Mouse (Mus musculus): ENCODE results near the gene Prdm11. TPM values are rescaled to one million over a fixed set of nuclear protein-coding genes. Genes with fewer than 3 reads are reported as not detected.

Prdm11 gene
- polyA plus RNA-seq, 1 experiment from 2014 or later, result 2.3 TPM

- no peak for ATAC-seq
- H3K4me2 ChIP-seq (ENCODE audit: low read length), result no peak overlapping the region
- H3K4me1 ChIP-seq (ENCODE audit: control insufficient read depth, insufficient read depth, low read depth, low read length), result peaks cover 8% of the 10 kb centered on the region; the same call in 1 of the 2 replicates
- WGBS, result 94% methylated on average over 3 of the region's 3 CpGs
- H3K36me3 ChIP-seq (ENCODE audit: control insufficient read depth, insufficient read depth, low read length), result no peaks in the 10 kb centered on the region
- no peaks in the 10 kb centered on the region for H3K27me3 ChIP-seq (replicated peaks; ENCODE audit: control insufficient read depth, insufficient read depth, low read length)
- H3K27ac ChIP-seq (ENCODE audit: low read depth, low read length), result no peak overlapping the region
- H3K4me3 ChIP-seq (ENCODE audit: low read length), result no peak overlapping the region
- no peaks in the 10 kb centered on the region for H3K9me3 ChIP-seq (ENCODE audit: control insufficient read depth, low read length)
- no peak overlapping the region for H3K9ac ChIP-seq (ENCODE audit: low read depth, low read length)
These were observed 21.5 kb downstream of the Prdm11 start for GRCm38 (mm10) chr2:93024431-93024830.

- Histone ChIP-seq H3K9me3 (ENCODE audit: control insufficient read depth, low read length) (no peaks in the 10 kb centered on the region), H3K4me3 (ENCODE audit: low read length) (no peak overlapping the region), H3K36me3 (ENCODE audit: control insufficient read depth, insufficient read depth, low read length) (no peaks in the 10 kb centered on the region), H3K9ac (ENCODE audit: low read depth, low read length) (no peak overlapping the region), H3K4me1 (ENCODE audit: control insufficient read depth, insufficient read depth, low read depth, low read length) (peaks cover 21% of the 10 kb centered on the region), H3K27ac (ENCODE audit: low read depth, low read length) (no peak overlapping the region), H3K27me3 (replicated peaks; ENCODE audit: control insufficient read depth, insufficient read depth, low read length) (no peaks in the 10 kb centered on the region), H3K4me2 (ENCODE audit: low read length) (no peak overlapping the region)
- ATAC-seq, result peak; percentile 43
- 59% methylated on average over 5 of the region's 5 CpGs for WGBS
These were observed 27.1 kb downstream of the Prdm11 start for GRCm38 (mm10) chr2:93018854-93019253.

GRCm38 (mm10) chr2:93017151-93017550 is 28.8 kb downstream of the Prdm11 start:
- H3K9me3 ChIP-seq (ENCODE audit: control insufficient read depth, low read length), result no peaks in the 10 kb centered on the region
- H3K27me3 ChIP-seq (replicated peaks; ENCODE audit: control insufficient read depth, insufficient read depth, low read length), result no peaks in the 10 kb centered on the region
- H3K4me1 ChIP-seq (ENCODE audit: control insufficient read depth, insufficient read depth, low read depth, low read length), result peaks cover 21% of the 10 kb centered on the region
- no peak overlapping the region for H3K27ac ChIP-seq (ENCODE audit: low read depth, low read length)
- no peak for ATAC-seq
- H3K4me3 ChIP-seq (ENCODE audit: low read length), result no peak overlapping the region
- no peak overlapping the region for H3K9ac ChIP-seq (ENCODE audit: low read depth, low read length)
- WGBS, result 88% methylated on average over 8 of the region's 8 CpGs
- no peaks in the 10 kb centered on the region for H3K36me3 ChIP-seq (ENCODE audit: control insufficient read depth, insufficient read depth, low read length)
- H3K4me2 ChIP-seq (ENCODE audit: low read length), result no peak overlapping the region

- WGBS, result 2% methylated on average over 32 of the region's 40 CpGs
- peaks cover 21% of the 10 kb centered on the region for H3K4me1 ChIP-seq (ENCODE audit: control insufficient read depth, insufficient read depth, low read depth, low read length)
- H3K4me2 ChIP-seq (ENCODE audit: low read length), result peak overlapping the region; percentile 98
- peak overlapping the region; percentile 78 for H3K27ac ChIP-seq (ENCODE audit: low read depth, low read length)
- peak overlapping the region; percentile 66 for H3K4me3 ChIP-seq (ENCODE audit: low read length)
- no peaks in the 10 kb centered on the region for H3K36me3 ChIP-seq (ENCODE audit: control insufficient read depth, insufficient read depth, low read length)
- peak; percentile 18; the same call in 1 of the 2 replicates for ATAC-seq
- no peaks in the 10 kb centered on the region for H3K27me3 ChIP-seq (replicated peaks; ENCODE audit: control insufficient read depth, insufficient read depth, low read length)
- no peaks in the 10 kb centered on the region for H3K9me3 ChIP-seq (ENCODE audit: control insufficient read depth, low read length)
- H3K9ac ChIP-seq (ENCODE audit: low read depth, low read length), result peak overlapping the region; percentile 83
These were observed 30.9 kb downstream of the Prdm11 start for GRCm38 (mm10) chr2:93015041-93015440.

- Histone ChIP-seq H3K9me3 (ENCODE audit: control insufficient read depth, low read length) (no peaks in the 10 kb centered on the region), H3K27ac (ENCODE audit: low read depth, low read length) (peak overlapping the region; percentile 78), H3K4me1 (ENCODE audit: control insufficient read depth, insufficient read depth, low read depth, low read length) (peaks cover 21% of the 10 kb centered on the region), H3K9ac (ENCODE audit: low read depth, low read length) (peak overlapping the region; percentile 83), H3K27me3 (replicated peaks; ENCODE audit: control insufficient read depth, insufficient read depth, low read length) (no peaks in the 10 kb centered on the region), H3K36me3 (ENCODE audit: control insufficient read depth, insufficient read depth, low read length) (no peaks in the 10 kb centered on the region; the same call in 1 of the 2 replicates), H3K4me2 (ENCODE audit: low read length) (peak overlapping the region; percentile 98), H3K4me3 (ENCODE audit: low read length) (peak overlapping the region; percentile 66)
- ATAC-seq, result peak; percentile 73
- 2% methylated on average over 43 of the region's 50 CpGs for WGBS
These were observed 31.7 kb downstream of the Prdm11 start for GRCm38 (mm10) chr2:93014093-93014937.

GRCm38 (mm10) chr2:93013415-93014092 is 32.4 kb downstream of the Prdm11 start:
- 60% methylated on average over 8 of the region's 8 CpGs for WGBS
- peaks cover 15% of the 10 kb centered on the region for H3K4me1 ChIP-seq (ENCODE audit: control insufficient read depth, insufficient read depth, low read depth, low read length)
- no peak overlapping the region for H3K9ac ChIP-seq (ENCODE audit: low read depth, low read length)
- H3K4me3 ChIP-seq (ENCODE audit: low read length), result no peak overlapping the region
- ATAC-seq, result peak; percentile 28
- no peaks in the 10 kb centered on the region for H3K27me3 ChIP-seq (replicated peaks; ENCODE audit: control insufficient read depth, insufficient read depth, low read length)
- H3K4me2 ChIP-seq (ENCODE audit: low read length), result no peak overlapping the region
- H3K36me3 ChIP-seq (ENCODE audit: control insufficient read depth, insufficient read depth, low read length), result no peaks in the 10 kb centered on the region; the same call in 1 of the 2 replicates
- no peaks in the 10 kb centered on the region for H3K9me3 ChIP-seq (ENCODE audit: control insufficient read depth, low read length)
- H3K27ac ChIP-seq (ENCODE audit: low read depth, low read length), result peak overlapping the region; percentile 78; the same call in 1 of the 2 replicates

- Histone ChIP-seq H3K9ac (ENCODE audit: low read depth, low read length) (no peak overlapping the region), H3K9me3 (ENCODE audit: control insufficient read depth, low read length) (no peaks in the 10 kb centered on the region), H3K27ac (ENCODE audit: low read depth, low read length) (no peak overlapping the region), H3K36me3 (ENCODE audit: control insufficient read depth, insufficient read depth, low read length) (no peaks in the 10 kb centered on the region; the same call in 1 of the 2 replicates), H3K4me2 (ENCODE audit: low read length) (no peak overlapping the region), H3K4me1 (ENCODE audit: control insufficient read depth, insufficient read depth, low read depth, low read length) (peaks cover 14% of the 10 kb centered on the region), H3K27me3 (replicated peaks; ENCODE audit: control insufficient read depth, insufficient read depth, low read length) (no peaks in the 10 kb centered on the region), H3K4me3 (ENCODE audit: low read length) (no peak overlapping the region)
- 92% methylated on average over 3 of the region's 3 CpGs for WGBS
- ATAC-seq, result no peak
These were observed 33.0 kb downstream of the Prdm11 start for GRCm38 (mm10) chr2:93012976-93013375.

GRCm38 (mm10) chr2:93011933-93012332 is 34.0 kb downstream of the Prdm11 start:
- Histone ChIP-seq H3K36me3 (ENCODE audit: control insufficient read depth, insufficient read depth, low read length) (no peaks in the 10 kb centered on the region; the same call in 1 of the 2 replicates), H3K9ac (ENCODE audit: low read depth, low read length) (no peak overlapping the region), H3K4me1 (ENCODE audit: control insufficient read depth, insufficient read depth, low read depth, low read length) (peaks cover 14% of the 10 kb centered on the region), H3K27me3 (replicated peaks; ENCODE audit: control insufficient read depth, insufficient read depth, low read length) (no peaks in the 10 kb centered on the region), H3K4me3 (ENCODE audit: low read length) (no peak overlapping the region), H3K4me2 (ENCODE audit: low read length) (no peak overlapping the region), H3K9me3 (ENCODE audit: control insufficient read depth, low read length) (no peaks in the 10 kb centered on the region), H3K27ac (ENCODE audit: low read depth, low read length) (no peak overlapping the region)
- WGBS, result 89% methylated on average over 9 of the region's 9 CpGs
- no peak for ATAC-seq

- no peaks in the 10 kb centered on the region for H3K9me3 ChIP-seq (ENCODE audit: control insufficient read depth, low read length)
- H3K4me1 ChIP-seq (ENCODE audit: control insufficient read depth, insufficient read depth, low read depth, low read length), result peaks cover 14% of the 10 kb centered on the region
- no peak overlapping the region for H3K4me2 ChIP-seq (ENCODE audit: low read length)
- 98% methylated on average over 5 of the region's 5 CpGs for WGBS
- no peak overlapping the region for H3K27ac ChIP-seq (ENCODE audit: low read depth, low read length)
- H3K27me3 ChIP-seq (replicated peaks; ENCODE audit: control insufficient read depth, insufficient read depth, low read length), result no peaks in the 10 kb centered on the region
- H3K36me3 ChIP-seq (ENCODE audit: control insufficient read depth, insufficient read depth, low read length), result no peaks in the 10 kb centered on the region; the same call in 1 of the 2 replicates
- ATAC-seq, result no peak
- H3K9ac ChIP-seq (ENCODE audit: low read depth, low read length), result no peak overlapping the region
- no peak overlapping the region for H3K4me3 ChIP-seq (ENCODE audit: low read length)
These were observed 34.5 kb downstream of the Prdm11 start for GRCm38 (mm10) chr2:93011465-93011864.
